Mouse (Mus musculus) C2C12 (cell line): Measurements from ENCODE around the gene Usp4.

Experiments
- CTCF ChIP-seq: IDR thresholded peaks from one replicate; pipeline ENCODE4 v1.5.1; 2011; ENCODE audit not compliant: control insufficient read depth, insufficient read depth, insufficient read length
- MAX ChIP-seq: IDR thresholded peaks from one replicate; pipeline ENCODE4 v1.6.1; 2011; ENCODE audit warnings: mild to moderate bottlenecking, control low read depth
- MYOD1 ChIP-seq: IDR thresholded peaks from one replicate; pipeline ENCODE4 v1.6.1; 2011; ENCODE audit warnings: low read depth; ENCODE audit not compliant: control insufficient read depth, insufficient read length
- USF1 ChIP-seq: IDR thresholded peaks from one replicate; pipeline ENCODE4 v1.6.1; 2011; ENCODE audit warnings: low read depth, mild to moderate bottlenecking, control low read depth, moderate library complexity

DNA sequence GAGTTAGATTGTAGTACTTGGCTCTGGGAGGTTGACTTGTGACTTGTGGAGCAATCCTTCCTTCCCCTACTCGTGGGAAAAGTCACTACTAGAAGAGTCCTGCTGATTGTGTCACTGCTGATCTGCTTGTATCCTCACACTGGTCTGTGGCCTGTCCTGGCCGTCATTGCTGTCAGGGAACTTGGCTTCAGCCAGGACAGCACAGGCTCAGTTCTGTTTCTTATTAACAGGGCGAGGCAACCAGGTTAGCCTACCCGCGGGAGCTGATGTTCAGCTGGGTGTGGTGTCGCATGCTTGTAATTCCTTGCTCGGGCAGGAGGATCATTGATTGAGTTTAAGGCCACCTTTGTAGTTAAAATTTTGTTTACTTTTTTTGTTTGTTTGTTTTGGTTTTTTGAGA, 37.4 kb downstream of the Usp4 start:
- TF ChIP-seq USF1, result no peak
- no peak for TF ChIP-seq CTCF
- TF ChIP-seq MAX, result no peak
- no peak for TF ChIP-seq MYOD1
